Mouse (Mus musculus): ENCODE data around the gene Fahd1.

Gene Fahd1

GRCm38 (mm10) chr17:24885356-24886133, 35.4 kb upstream of the Fahd1 start:
- DNase-seq (ENCODE audit: low read depth, low spot score), result peak; percentile 14

DNA sequence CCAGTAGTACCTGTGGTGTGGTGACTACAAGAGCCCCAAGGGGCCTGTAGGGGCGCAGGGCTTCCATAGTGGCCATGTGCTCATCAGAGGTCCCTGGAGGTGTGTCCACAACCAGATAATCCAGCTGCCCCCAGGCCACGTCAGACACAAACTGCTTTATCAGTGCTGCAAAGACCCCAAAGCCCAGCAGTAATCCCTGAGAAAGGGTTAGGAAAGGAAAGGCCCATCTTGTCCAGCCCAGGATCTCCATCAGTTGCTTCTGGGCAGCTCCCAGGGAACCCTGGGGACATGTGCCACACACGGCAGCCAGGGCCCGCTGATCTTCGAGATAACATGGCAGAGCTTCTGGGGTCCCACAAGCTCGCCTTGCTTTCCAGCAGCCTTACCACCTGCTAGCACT, 34.2 kb upstream of the Fahd1 start:
- DNase-seq (ENCODE audit: low read depth, low spot score), result no peak

- DNase-seq (ENCODE audit: low read depth, low spot score), result peak; percentile 86
Measured at GRCm38 (mm10) chr17:24881738-24882440, 31.7 kb upstream of the Fahd1 start.

DNA sequence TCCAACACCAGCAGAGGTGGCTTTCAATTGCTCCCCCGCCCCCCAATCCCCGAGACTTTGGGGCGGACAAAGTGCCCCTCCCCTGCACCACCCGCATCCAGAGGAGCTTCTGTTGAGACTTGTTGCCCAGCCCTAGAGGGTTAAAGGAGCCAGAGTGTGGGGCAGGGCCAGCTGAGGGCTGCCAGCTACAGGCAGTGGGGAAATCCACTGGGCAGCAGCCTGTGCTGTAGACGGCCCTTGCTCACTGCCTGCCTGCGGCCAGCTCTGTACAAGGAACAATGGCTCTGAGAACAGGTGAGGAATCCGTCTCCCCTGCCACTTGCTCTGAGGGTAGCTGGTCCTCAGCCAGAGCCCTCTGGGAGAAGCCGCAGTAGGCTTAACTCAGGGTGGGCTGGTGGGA, 28.4 kb upstream of the Fahd1 start:
- DNase-seq (ENCODE audit: low read depth, low spot score), result peak; percentile 31

- peak; percentile 62 for DNase-seq (ENCODE audit: low read depth, low spot score)
Measured at GRCm38 (mm10) chr17:24878117-24878397, 27.9 kb upstream of the Fahd1 start.

GRCm38 (mm10) chr17:24877336-24878116, 27.4 kb upstream of the Fahd1 start:
- no peak for DNase-seq (ENCODE audit: low read depth, low spot score)

DNA sequence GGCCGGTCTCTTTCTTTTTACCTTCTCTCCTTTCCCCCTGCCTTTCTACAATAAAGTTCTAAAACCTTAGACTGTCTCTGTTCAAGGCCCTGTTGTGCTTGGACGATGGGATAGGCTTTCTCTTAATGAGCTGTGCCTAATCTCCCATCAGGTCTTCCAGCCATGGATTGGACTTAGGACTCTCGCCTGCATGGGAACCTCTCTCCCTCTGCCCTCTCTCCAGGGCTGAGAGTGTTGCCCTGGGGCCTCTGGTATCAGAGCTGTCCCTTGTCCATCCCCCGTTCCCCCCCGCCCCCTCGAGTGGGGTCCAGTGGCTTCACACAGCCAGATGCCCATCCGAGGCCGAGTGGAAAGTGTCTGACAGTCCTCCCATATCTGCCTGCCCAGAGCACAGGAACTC, 24.8 kb upstream of the Fahd1 start:
- no peak for DNase-seq (ENCODE audit: low read depth, low spot score)

GRCm38 (mm10) chr17:24874405-24874745, 24.2 kb upstream of the Fahd1 start:
- DNase-seq (ENCODE audit: low read depth, low spot score), result peak; percentile 87

DNA sequence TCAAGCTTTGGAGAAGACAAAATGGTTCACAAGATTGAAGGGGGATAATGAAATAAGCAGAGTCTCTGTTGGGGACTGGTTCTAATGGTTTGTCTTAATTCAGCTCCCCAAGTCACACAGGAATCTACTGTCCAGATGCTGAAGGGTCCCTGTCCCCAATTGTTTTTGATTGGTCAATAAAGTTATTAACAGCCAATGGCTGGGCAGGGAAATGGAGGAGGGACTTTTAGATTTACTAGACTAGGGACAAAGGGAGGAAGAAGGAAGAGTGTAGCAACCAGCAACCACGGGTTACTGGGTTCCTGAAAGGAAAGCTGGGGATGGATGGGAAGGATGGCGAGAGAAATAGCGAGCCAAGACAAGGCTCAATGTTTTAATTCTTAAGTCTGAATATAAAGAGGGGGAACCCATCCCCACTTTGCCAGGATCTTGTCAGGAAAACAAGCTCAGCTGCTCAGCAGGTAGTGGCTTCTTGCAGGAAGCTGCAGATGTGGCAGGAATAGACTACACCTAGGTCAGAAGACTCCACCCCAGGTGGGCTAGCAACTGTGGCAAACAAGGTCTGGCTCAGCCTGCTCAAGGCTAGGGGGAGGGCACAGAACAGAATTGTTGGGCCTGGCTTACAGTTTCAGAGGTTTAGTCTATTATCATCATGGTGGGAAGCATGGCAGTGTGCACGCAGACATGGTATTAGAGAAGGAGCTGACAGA, 23.7 kb upstream of the Fahd1 start:
- peak; percentile 77 for DNase-seq (ENCODE audit: low read depth, low spot score)

- DNase-seq (ENCODE audit: low read depth, low spot score), result no peak
Measured at GRCm38 (mm10) chr17:24867914-24868313, 17.8 kb upstream of the Fahd1 start.

GRCm38 (mm10) chr17:24865776-24866175, 15.6 kb upstream of the Fahd1 start, which contains the start of gene Igfals:
Gene Igfals, plus strand, starts transcription at chr17:24865997.
- DNase-seq (ENCODE audit: low read depth, low spot score), result no peak

DNA sequence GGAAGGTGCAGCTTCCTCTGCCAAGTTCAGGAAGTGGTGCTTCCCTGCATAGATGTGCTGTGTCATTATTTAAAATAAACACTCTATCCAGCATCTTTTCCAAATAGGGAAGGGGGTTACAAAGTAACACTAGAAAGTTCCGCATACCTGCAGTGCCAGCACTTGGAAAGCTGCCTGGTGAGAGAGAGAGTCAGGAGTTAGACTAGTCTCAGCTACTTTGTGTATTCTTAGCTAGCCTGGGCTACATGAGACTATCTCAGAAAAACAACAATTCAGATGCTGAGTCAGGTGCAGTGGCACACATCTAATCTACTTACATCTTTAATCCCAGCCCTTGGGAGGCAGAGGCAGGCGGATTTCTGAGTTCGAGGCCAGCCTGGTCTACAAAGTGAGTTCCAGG, 11.6 kb upstream of the Fahd1 start:
- no peak for DNase-seq (ENCODE audit: low read depth, low spot score)

GRCm38 (mm10) chr17:24860076-24860475, 9.9 kb upstream of the Fahd1 start:
- no peak for DNase-seq (ENCODE audit: low read depth, low spot score)

GRCm38 (mm10) chr17:24858967-24859366, 8.8 kb upstream of the Fahd1 start:
- DNase-seq (ENCODE audit: low read depth, low spot score), result no peak

GRCm38 (mm10) chr17:24857831-24858470, 7.8 kb upstream of the Fahd1 start:
- no peak for DNase-seq (ENCODE audit: low read depth, low spot score)

DNA sequence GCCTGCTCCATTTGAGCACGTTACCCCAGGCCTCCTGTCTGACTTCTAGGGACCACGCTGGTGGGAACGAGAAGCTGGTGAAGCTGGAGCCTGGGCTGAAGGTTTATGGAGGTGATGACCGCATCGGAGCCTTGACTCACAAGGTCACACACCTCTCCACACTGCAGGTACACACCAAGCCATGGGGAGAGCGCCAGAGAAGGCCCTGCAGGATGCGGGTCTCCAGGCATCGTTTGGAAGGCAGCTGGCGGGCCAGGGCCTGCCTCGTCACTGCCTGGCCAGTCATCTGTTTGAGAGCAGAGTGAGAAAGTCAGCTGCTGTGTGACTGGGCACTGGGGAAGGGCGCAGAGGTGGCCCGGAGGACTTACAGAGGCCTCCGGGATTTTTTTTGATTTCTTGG, 6.4 kb upstream of the Fahd1 start:
- no peak for DNase-seq (ENCODE audit: low read depth, low spot score)

- no peak for DNase-seq (ENCODE audit: low read depth, low spot score)
Measured at GRCm38 (mm10) chr17:24855838-24856464, 5.8 kb upstream of the Fahd1 start.

DNA sequence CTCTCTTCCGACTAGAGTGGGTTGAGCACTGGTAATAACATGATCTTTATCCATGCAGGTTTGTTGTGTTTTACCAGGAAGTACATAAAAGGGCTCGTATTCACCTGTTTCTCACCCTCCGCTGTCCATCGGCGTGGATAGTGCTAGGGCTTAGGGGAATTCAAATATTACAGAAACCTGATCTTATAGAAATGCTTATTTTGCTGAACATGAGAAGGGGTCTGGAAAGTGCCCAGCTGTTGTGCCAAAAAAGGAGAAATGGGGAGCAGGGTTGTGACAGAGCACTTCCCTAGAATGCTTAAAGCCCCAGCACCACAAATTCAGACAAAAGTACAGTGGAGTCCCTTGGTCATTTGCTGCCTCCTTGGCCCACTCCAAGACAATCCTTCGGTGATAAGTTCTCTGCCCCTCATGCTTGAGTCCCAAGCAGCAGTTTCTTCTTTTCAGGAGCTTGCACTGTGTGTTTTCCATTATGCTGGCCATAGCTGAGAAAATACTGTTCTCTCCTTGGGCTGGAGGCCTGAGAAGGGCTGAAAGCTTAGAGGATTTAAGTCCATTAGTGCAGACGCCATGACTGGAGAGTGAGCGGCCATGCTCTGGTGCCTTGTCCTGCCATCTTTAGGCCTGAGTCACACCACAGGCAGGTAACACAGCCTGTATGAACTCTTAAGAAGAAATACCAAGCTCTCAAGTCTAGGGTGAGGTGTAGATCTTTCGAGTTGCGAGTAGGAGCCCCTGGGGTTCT, 1.4 kb upstream of the Fahd1 start:
- DNase-seq (ENCODE audit: low read depth, low spot score), result no peak

DNA sequence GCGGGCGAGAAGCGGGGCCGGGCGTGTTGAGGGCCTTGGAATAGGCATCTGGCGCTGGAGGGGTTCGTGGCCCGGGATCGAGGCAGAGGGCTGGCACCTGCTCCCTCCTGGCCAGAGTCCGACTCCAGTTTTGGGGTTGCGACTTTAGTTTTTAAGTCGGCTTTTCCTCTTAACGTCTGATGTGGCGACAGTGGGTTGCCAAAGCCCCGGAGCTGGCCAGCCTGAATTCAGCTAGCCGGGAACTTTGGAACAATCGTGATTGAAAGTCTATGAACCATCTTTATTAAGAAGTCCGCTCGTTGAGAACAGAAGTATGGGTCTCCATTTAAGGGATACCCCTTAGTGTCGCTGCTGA, 586 bp upstream of the Fahd1 start:
- no peak for DNase-seq (ENCODE audit: low read depth, low spot score)

- DNase-seq (ENCODE audit: low read depth, low spot score), result no peak
Measured at GRCm38 (mm10) chr17:24849733-24850064, 465 bp downstream of the Fahd1 start.

DNA sequence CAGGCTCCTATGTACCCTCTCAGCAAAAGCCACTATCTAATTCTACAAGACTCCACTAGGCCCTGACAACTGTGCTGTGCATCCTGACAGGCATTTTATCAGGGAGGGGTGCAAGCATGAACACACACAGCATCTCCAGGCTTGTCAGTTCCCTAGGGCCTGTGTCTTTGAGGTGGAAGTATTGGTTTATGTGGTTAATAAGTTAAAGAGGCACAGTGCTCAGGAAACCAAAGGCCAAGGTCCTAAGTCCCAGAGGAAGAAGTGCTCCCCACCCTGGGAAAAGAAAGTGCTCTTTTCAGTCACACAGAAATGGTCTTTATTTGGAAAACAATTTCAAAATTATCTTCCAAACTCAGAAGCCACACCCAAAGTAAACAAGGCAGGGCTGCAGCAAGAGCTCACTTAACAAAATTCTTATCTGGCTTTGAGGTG, 1.5 kb downstream of the Fahd1 start:
- no peak for DNase-seq (ENCODE audit: low read depth, low spot score)

Measured in ZHBTc4 (cell line).